Mouse (Mus musculus): ENCODE measurements around the gene Pou2f2. TPM values are rescaled to one million over a fixed set of nuclear protein-coding genes. Genes with fewer than 3 reads are reported as not detected.
"Not testable (repeated sequence)": the region's sequence is repeated elsewhere in the genome, so short reads cannot be mapped to it uniquely, and the experiment has no call there.

Gene Pou2f2
- polyA plus RNA-seq, 1 experiment: 0.52 TPM

DNA sequence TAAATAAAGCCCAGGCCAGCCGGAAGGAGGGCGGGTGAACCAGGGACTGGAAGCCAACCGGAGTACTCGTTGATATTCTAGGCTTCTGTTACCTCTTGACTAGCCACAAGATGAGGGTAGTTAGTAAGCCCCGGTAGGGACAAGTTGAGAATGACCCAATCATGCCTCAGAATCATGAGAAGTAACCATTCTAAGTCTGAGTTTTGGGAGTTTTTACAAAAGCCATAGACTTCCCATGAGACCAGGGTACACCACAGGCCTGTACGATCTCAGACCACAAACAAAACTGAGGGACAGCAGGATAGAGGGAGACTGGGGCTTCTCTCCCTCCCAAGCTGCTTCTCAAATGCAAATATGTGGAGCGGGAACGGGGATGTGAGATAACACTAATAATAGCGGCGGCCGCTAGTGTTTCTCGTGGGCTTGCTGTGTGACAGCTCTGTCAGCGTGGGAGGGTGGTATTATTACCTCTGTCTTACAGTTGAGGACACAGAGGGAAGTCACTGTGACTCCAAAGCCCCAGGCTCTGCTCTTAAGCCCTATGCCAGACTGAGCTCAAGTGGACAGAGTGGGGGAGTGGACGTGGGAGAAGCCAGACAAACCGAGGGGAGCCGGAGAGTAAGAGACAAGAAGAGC lies 130.1 kb downstream of the Pou2f2 start:
- no peak overlapping the region for H3K27ac ChIP-seq (replicated peaks; ENCODE audit: low read depth, low read length)
- H3K4me3 ChIP-seq (ENCODE audit: insufficient read depth, low read depth, low read length): no peak overlapping the region
- no peaks in the 10 kb centered on the region for H3K4me1 ChIP-seq (ENCODE audit: control insufficient read depth, insufficient read depth, insufficient read length, low read length)

DNA sequence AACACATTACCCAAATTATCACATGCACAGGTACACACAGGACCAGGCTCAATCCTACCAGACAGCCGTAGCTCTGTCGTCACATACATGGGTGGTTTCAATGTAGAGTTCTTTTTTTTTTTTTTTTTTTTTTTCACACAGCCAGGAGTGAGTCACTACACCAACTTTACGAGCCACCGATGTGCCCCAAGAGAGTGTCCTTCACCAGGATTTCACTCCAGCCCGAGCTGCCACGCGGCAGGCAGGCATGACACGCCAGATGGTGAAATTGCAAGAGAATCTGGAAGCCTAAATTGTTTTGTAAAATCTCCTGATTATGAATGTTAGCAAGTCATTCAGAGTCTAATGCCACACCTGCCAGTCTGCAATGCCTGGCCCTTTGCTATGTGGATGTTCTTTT lies 132.2 kb downstream of the Pou2f2 start:
- Histone ChIP-seq H3K4me3 (ENCODE audit: insufficient read depth, low read depth, low read length) (no peak overlapping the region), H3K27ac (replicated peaks; ENCODE audit: low read depth, low read length) (no peak overlapping the region), H3K4me1 (ENCODE audit: control insufficient read depth, insufficient read depth, insufficient read length, low read length) (no peaks in the 10 kb centered on the region)

DNA sequence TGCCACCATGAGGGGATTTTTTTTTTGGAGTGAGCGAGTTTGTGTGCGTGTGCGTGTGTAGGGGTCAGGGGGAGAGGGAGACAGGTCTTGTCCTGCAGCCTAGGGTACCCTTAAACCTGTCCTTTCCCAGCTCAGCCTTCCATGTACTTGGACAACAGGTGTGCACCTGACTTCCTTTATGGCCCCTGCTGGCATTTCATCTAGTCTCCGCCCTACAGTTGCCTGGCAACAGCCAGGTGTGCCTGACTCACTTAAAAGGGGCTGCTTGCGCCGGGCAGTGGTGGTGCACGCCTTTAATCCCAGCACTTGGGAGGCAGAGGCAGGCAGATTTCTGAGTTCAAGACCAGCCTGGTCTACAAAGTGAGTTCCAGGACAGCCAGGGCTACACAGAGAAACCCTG lies 134.9 kb downstream of the Pou2f2 start:
- H3K27ac ChIP-seq (replicated peaks; ENCODE audit: low read depth, low read length); H3K4me3 ChIP-seq (ENCODE audit: insufficient read depth, low read depth, low read length); H3K4me1 ChIP-seq (ENCODE audit: control insufficient read depth, insufficient read depth, insufficient read length, low read length): not testable (repeated sequence)

DNA sequence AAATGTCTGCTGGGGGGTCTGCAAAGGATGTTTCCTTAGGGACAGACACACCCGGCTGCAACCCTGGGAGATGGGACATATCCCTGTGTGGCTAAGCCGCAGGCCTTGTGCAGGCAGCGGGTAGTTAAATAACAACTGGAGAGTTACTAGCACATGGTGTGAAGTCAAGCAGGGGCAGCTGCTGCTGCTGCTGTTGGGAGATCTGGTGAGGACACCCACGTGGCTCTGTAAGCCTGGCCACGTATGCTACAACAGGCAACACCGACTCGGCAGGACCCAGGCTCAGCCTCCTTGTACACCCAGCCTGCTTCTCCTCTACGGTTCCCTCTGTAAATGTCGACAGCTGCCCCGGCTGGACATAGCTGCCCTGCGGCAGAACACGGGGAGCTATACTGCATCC lies 137.6 kb downstream of the Pou2f2 start:
- Histone ChIP-seq H3K4me3 (ENCODE audit: insufficient read depth, low read depth, low read length) (no peak overlapping the region), H3K4me1 (ENCODE audit: control insufficient read depth, insufficient read depth, insufficient read length, low read length) (no peaks in the 10 kb centered on the region), H3K27ac (replicated peaks; ENCODE audit: low read depth, low read length) (no peak overlapping the region)

Other genes starting within 250 kb of the Pou2f2 start
- gene Gm4881, start 235.2 kb downstream of the Pou2f2 start, polyA plus RNA-seq (2012; ENCODE audit: insufficient read depth, insufficient read length, missing spikeins): not detected in 2 replicates
- gene Rabac1, start 207.0 kb downstream of the Pou2f2 start, polyA plus RNA-seq (2012; ENCODE audit: insufficient read depth, insufficient read length, missing spikeins): 236 and 245 TPM in 2 replicates
- 4.8 and 5.9 TPM in 2 replicates for gene Atp1a3, start 173.8 kb downstream of the Pou2f2 start, polyA plus RNA-seq (2012; ENCODE audit: insufficient read depth, insufficient read length, missing spikeins)
- 2.8 and 3.5 TPM in 2 replicates for gene Grik5, start 107.4 kb downstream of the Pou2f2 start, polyA plus RNA-seq (2012; ENCODE audit: insufficient read depth, insufficient read length, missing spikeins)
- gene Zfp574, start 107.2 kb downstream of the Pou2f2 start, polyA plus RNA-seq (2012; ENCODE audit: insufficient read depth, insufficient read length, missing spikeins): 5.9 and 7.6 TPM in 2 replicates
- 6.1 and 10.0 TPM in 2 replicates for gene Dedd2, start 40.9 kb upstream of the Pou2f2 start, polyA plus RNA-seq (2012; ENCODE audit: insufficient read depth, insufficient read length, missing spikeins)
- 1.9 and 2.6 TPM in 2 replicates for gene Zfp526, start 41.7 kb upstream of the Pou2f2 start, polyA plus RNA-seq (2012; ENCODE audit: insufficient read depth, insufficient read length, missing spikeins)
- gene Gsk3a, start 58.1 kb upstream of the Pou2f2 start, polyA plus RNA-seq (2012; ENCODE audit: insufficient read depth, insufficient read length, missing spikeins): 85.4 and 96.9 TPM in 2 replicates
- 7.1 and 7.4 TPM in 2 replicates for gene Erf, start 71.0 kb upstream of the Pou2f2 start, polyA plus RNA-seq (2012; ENCODE audit: insufficient read depth, insufficient read length, missing spikeins)
- gene Cic, start 88.0 kb upstream of the Pou2f2 start, polyA plus RNA-seq (2012; ENCODE audit: insufficient read depth, insufficient read length, missing spikeins): 25.2 and 31.3 TPM in 2 replicates
- 1.6 and 4.8 TPM in 2 replicates for gene Pafah1b3, start 118.3 kb upstream of the Pou2f2 start, polyA plus RNA-seq (2012; ENCODE audit: insufficient read depth, insufficient read length, missing spikeins)
- not detected in 2 replicates for gene Prr19, start 121.7 kb upstream of the Pou2f2 start, polyA plus RNA-seq (2012; ENCODE audit: insufficient read depth, insufficient read length, missing spikeins)
- not detected in 2 replicates for gene Tmem145, start 126.4 kb upstream of the Pou2f2 start, polyA plus RNA-seq (2012; ENCODE audit: insufficient read depth, insufficient read length, missing spikeins)
- 12.7 and 14.3 TPM in 2 replicates for gene Megf8, start 137.4 kb upstream of the Pou2f2 start, polyA plus RNA-seq (2012; ENCODE audit: insufficient read depth, insufficient read length, missing spikeins)
- gene Cnfn, start 190.0 kb upstream of the Pou2f2 start, polyA plus RNA-seq (2012; ENCODE audit: insufficient read depth, insufficient read length, missing spikeins): not detected in 2 replicates
- gene Lipe, start 219.0 kb upstream of the Pou2f2 start, polyA plus RNA-seq (2012; ENCODE audit: insufficient read depth, insufficient read length, missing spikeins): 1,111 and 1,189 TPM in 2 replicates
- gene Cxcl17, start 233.2 kb upstream of the Pou2f2 start, polyA plus RNA-seq (2012; ENCODE audit: insufficient read depth, insufficient read length, missing spikeins): not detected in 2 replicates

Measured in brown adipose tissue, adult 24 weeks (tissue).